Mouse (Mus musculus): ENCODE measurements at regions not wholly inside any gene's neighbourhood (a gene's known extent, or its start where the extent isn't known, plus 50 kb on each side); places are given as distances from the start of the nearest gene placed in this dataset.

DNA sequence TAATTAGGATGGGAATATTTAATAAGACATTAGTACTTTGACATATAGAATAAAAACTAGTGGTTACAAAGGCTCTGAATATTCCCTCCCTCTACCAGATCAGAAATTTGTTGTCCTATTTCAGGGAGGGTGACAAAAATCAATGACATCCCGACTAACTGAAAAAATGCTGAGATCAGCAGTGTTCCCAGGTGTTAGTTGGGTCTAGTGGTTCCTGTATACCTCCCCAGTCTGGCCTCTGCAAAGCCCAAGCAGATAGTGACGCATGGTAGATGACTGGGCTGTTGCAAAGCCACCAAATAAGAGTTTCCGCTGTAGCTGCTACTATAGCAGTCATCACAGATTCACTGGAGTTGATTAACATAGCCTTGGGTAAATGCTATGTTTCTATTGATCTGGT, 59.9 kb upstream of the Gm4791 start:
- Histone ChIP-seq H3K27me3 (ENCODE audit: insufficient read depth, poor library complexity, severe bottlenecking) (no peaks in the 10 kb centered on the region), H3K36me3 (no peaks in the 10 kb centered on the region), H3K4me1 (replicated peaks) (no peaks in the 10 kb centered on the region), H3K27ac (no peak overlapping the region), H3K9me3 (no peaks in the 10 kb centered on the region), H3K4me3 (no peak overlapping the region)
- DNase-seq (ENCODE audit: low spot score): no peak
- WGBS: 89% methylated on average over 3 of the region's 3 CpGs

- 0 out of 2 replicates have a peak, but pooled peaks cover under 1% of the 10 kb centered on the region for H3K9me3 ChIP-seq
- H3K4me1 ChIP-seq (replicated peaks): no peaks in the 10 kb centered on the region
- 89% methylated on average over 3 of the region's 3 CpGs for WGBS
- no peak overlapping the region for H3K4me3 ChIP-seq
- DNase-seq (ENCODE audit: low spot score): no peak
- H3K27ac ChIP-seq: no peak overlapping the region
- H3K36me3 ChIP-seq: no peaks in the 10 kb centered on the region
- H3K27me3 ChIP-seq (ENCODE audit: insufficient read depth, poor library complexity, severe bottlenecking): no peaks in the 10 kb centered on the region
Measured at GRCm38 (mm10) chr9:46925641-46926040, 72.9 kb upstream of the Gm4791 start.

GRCm38 (mm10) chr9:46920081-46920480, 78.5 kb upstream of the Gm4791 start:
- H3K4me1 ChIP-seq (replicated peaks): no peaks in the 10 kb centered on the region
- no peak for DNase-seq (ENCODE audit: low spot score)
- H3K9me3 ChIP-seq: peaks cover 7% of the 10 kb centered on the region
- 96% methylated on average over 1 of the region's 1 CpGs for WGBS
- no peaks in the 10 kb centered on the region for H3K27me3 ChIP-seq (ENCODE audit: insufficient read depth, poor library complexity, severe bottlenecking)
- no peak overlapping the region for H3K27ac ChIP-seq
- no peak overlapping the region for H3K4me3 ChIP-seq
- no peaks in the 10 kb centered on the region for H3K36me3 ChIP-seq

GRCm38 (mm10) chr9:46913238-46913637, 85.3 kb upstream of the Gm4791 start:
- Histone ChIP-seq H3K9me3 (no peaks in the 10 kb centered on the region), H3K4me1 (replicated peaks) (peaks cover 17% of the 10 kb centered on the region), H3K27me3 (ENCODE audit: insufficient read depth, poor library complexity, severe bottlenecking) (no peaks in the 10 kb centered on the region), H3K4me3 (no peak overlapping the region), H3K27ac (peak overlapping the region; percentile 71), H3K36me3 (no peaks in the 10 kb centered on the region)
- 29% methylated on average over 3 of the region's 3 CpGs for WGBS
- no peak for DNase-seq (ENCODE audit: low spot score)

DNA sequence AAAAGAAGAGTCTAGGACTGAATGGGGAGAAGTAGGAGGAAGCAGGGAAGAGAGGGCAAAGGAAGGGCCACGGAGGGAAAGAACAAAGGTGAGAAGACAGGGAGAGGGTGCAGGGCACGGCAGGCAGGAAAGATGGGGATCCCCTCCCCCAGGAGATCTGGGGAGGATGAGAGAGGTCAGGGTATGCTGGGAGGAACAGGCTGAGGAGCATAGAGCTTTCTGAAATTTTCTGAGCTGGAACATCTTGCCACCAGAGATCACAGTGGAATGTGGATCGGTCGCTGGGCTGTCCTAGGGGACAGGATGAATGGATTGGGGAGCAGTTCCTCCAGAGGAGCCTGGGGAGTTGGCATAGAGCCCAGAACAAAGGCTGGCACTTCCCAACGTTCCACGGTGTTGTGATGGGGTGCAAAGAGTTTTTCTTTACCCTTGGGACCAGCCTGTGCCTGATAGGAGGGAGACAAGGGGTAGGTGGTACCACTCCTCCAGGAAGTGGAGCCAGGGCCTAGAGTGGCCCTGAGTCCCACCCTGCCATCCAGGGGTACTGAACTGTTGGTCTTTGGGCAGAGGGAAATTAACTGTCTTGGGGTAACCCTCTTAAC, 89.0 kb upstream of the Gm4791 start:
- peaks cover 17% of the 10 kb centered on the region for H3K4me1 ChIP-seq (replicated peaks)
- H3K36me3 ChIP-seq: no peaks in the 10 kb centered on the region
- no peak overlapping the region for H3K4me3 ChIP-seq
- H3K27ac ChIP-seq: 0 out of 2 replicates have a peak overlapping the region, but pooled peaks have one; percentile 40
- no peaks in the 10 kb centered on the region for H3K9me3 ChIP-seq
- no peaks in the 10 kb centered on the region for H3K27me3 ChIP-seq (ENCODE audit: insufficient read depth, poor library complexity, severe bottlenecking)
- DNase-seq (ENCODE audit: low spot score): no peak
- 65% methylated on average over 6 of the region's 6 CpGs for WGBS

DNA sequence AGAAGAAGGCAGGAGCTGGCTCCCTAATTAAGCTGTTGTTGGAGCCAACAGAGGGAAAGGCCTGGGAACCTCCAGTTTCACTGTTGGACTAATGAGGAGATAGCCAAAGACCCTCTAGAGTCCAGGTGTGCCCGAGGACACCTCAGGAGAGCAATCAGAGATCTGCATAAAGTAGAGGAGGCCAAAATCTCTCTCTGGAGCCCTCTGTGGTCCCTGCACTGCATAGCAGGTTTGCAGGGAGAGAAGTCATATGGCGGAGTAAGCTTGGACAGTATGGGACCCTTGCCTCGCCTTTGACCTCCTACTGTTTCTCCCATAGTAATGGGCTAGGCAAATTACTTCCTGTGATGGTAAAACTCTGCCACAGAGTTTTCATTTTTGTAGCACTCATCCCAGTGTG, 93.5 kb upstream of the Gm4791 start:
- Histone ChIP-seq H3K27ac (no peak overlapping the region), H3K4me1 (replicated peaks) (peaks cover 16% of the 10 kb centered on the region; the same call in 1 of the 2 replicates), H3K9me3 (no peaks in the 10 kb centered on the region), H3K4me3 (no peak overlapping the region), H3K36me3 (no peaks in the 10 kb centered on the region), H3K27me3 (ENCODE audit: insufficient read depth, poor library complexity, severe bottlenecking) (no peaks in the 10 kb centered on the region)
- WGBS: 86% methylated on average over 3 of the region's 3 CpGs
- DNase-seq (ENCODE audit: low spot score): no peak

- Histone ChIP-seq H3K4me3 (no peak overlapping the region), H3K4me1 (replicated peaks) (peaks cover 19% of the 10 kb centered on the region; the same call in 1 of the 2 replicates), H3K9me3 (no peaks in the 10 kb centered on the region), H3K27me3 (ENCODE audit: insufficient read depth, poor library complexity, severe bottlenecking) (no peaks in the 10 kb centered on the region), H3K36me3 (no peaks in the 10 kb centered on the region), H3K27ac (no peak overlapping the region)
- 62% methylated on average over 8 of the region's 8 CpGs for WGBS
- no peak for DNase-seq (ENCODE audit: low spot score)
Measured at GRCm38 (mm10) chr9:46903491-46904220, 94.9 kb upstream of the Gm4791 start.

DNA sequence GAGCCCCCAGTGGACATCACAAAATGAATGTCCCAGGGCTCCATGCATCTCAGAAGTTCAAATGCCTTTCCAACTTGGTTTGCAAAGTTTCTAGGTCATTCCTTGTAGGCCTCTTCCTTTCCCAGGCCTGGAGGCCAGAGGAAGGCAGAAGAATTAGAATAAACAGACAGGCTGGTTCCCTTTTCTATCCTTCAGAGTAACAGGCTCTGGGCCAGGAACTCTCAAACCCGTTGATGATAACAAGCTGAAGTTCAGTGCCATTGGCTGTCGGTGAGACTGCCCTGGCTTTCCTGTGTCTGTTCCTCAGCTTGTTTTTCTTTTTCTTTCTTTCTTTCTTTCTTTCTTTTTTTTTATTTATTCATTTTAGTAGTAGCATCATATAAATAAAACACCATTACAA, 99.3 kb upstream of the Gm4791 start:
- WGBS: 79% methylated on average over 2 of the region's 2 CpGs
- no peaks in the 10 kb centered on the region for H3K36me3 ChIP-seq
- H3K4me3 ChIP-seq: no peak overlapping the region
- no peaks in the 10 kb centered on the region for H3K27me3 ChIP-seq (ENCODE audit: insufficient read depth, poor library complexity, severe bottlenecking)
- DNase-seq (ENCODE audit: low spot score): no peak
- no peak overlapping the region for H3K27ac ChIP-seq
- H3K4me1 ChIP-seq (replicated peaks): peaks cover 30% of the 10 kb centered on the region; the same call in 1 of the 2 replicates
- H3K9me3 ChIP-seq: no peaks in the 10 kb centered on the region

GRCm38 (mm10) chr9:46898120-46898519, 100.4 kb upstream of the Gm4791 start:
- DNase-seq (ENCODE audit: low spot score): no peak
- Histone ChIP-seq H3K27ac (no peak overlapping the region), H3K9me3 (no peaks in the 10 kb centered on the region), H3K4me3 (no peak overlapping the region), H3K27me3 (ENCODE audit: insufficient read depth, poor library complexity, severe bottlenecking) (no peaks in the 10 kb centered on the region), H3K36me3 (no peaks in the 10 kb centered on the region), H3K4me1 (replicated peaks) (peaks cover 25% of the 10 kb centered on the region; the same call in 1 of the 2 replicates)
- 79% methylated on average over 3 of the region's 3 CpGs for WGBS

DNA sequence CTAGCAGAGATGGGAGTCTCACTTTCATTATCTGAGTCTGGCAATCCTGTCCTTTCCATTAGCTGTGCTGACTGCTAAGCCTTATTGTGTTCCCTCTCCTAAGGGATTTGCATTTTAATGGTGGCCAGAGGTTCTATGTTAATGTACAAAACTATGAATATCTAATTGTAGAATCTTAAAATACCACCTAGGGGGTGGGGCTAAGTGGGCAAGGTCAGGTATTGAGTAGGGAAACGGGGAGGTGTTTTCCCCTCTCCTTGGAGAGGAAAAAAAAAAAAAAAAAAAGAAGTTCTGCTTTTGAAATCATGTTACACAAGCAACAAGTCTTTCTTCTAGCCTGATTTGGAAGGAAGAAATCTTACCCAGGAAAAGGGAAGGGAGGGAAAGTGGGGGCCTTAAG, 106.7 kb upstream of the Gm4791 start:
- Histone ChIP-seq H3K36me3 (no peaks in the 10 kb centered on the region), H3K4me1 (replicated peaks) (peaks cover 17% of the 10 kb centered on the region; the same call in 1 of the 2 replicates), H3K9me3 (no peaks in the 10 kb centered on the region), H3K4me3 (no peak overlapping the region), H3K27ac (no peak overlapping the region), H3K27me3 (ENCODE audit: insufficient read depth, poor library complexity, severe bottlenecking) (no peaks in the 10 kb centered on the region; the same call in 1 of the 2 replicates)
- no peak for DNase-seq (ENCODE audit: low spot score)
- 75% methylated on average over 1 of the region's 1 CpGs for WGBS

GRCm38 (mm10) chr9:46889933-46890662, 108.4 kb upstream of the Gm4791 start:
- Histone ChIP-seq H3K27me3 (ENCODE audit: insufficient read depth, poor library complexity, severe bottlenecking) (no peaks in the 10 kb centered on the region; the same call in 1 of the 2 replicates), H3K4me1 (replicated peaks) (peaks cover 6% of the 10 kb centered on the region; the same call in 1 of the 2 replicates), H3K4me3 (no peak overlapping the region), H3K36me3 (no peaks in the 10 kb centered on the region), H3K27ac (no peak overlapping the region), H3K9me3 (no peaks in the 10 kb centered on the region)
- WGBS: 73% methylated on average over 4 of the region's 4 CpGs
- no peak for DNase-seq (ENCODE audit: low spot score)

DNA sequence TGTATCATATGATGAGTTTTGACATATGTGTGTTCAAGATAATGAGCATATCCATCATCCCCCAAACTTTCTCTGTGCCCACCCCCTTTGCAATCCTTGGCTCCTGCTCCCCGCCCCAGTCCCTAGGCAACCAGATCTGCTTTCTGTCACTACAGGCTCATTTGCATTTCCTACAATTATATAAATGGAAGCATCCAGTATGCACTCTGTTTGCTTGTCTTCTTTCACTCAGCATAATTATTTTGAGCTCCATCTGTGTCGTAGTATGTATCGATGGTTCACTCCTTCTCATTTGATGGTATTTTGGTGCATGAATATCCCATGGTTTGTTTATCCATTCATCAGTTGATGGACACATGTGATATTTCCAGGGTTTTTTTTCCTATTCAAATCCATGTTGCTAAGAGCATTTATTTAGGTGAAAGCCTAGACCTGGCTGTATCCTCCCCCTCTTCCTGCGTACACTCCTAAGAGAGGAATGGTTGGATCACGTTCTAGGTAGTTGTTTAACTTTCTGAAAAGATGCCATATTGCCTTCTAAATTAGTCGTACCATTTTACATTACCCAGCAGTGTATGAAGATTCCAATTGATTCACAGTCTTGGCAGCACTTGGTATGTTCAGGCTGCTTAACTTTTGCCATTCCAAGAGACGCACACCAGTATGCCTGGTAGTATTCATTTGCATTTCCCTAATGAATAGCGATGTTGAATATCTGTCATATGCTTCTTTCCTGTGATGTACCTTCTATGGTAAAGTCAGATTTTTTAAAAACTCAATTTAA, 127.1 kb upstream of the Gm4791 start:
- Histone ChIP-seq H3K4me3 (no peak overlapping the region), H3K4me1 (replicated peaks) (no peaks in the 10 kb centered on the region), H3K9me3 (no peaks in the 10 kb centered on the region), H3K27me3 (ENCODE audit: insufficient read depth, poor library complexity, severe bottlenecking) (no peaks in the 10 kb centered on the region), H3K27ac (no peak overlapping the region), H3K36me3 (no peaks in the 10 kb centered on the region)
- no peak for DNase-seq (ENCODE audit: low spot score)
- WGBS: 90% methylated on average over 8 of the region's 8 CpGs
